Mouse (Mus musculus): ENCODE measurements around the gene Narfl.

- TF ChIP-seq CTCF (IDR thresholded peaks at IDR 0.05; ENCODE audit: low read depth) (no peak), EP300 (IDR thresholded peaks at IDR 0.05; ENCODE audit: low read depth) (no peak)
These were observed 29.4 kb downstream of the Narfl start for GRCm38 (mm10) chr17:25802825-25803517.

All from liver, postnatal 0 days (tissue).